Mouse (Mus musculus) heart, postnatal 14 days (tissue): ENCODE measurements around the gene Wdr38. TPM values are rescaled to one million over a fixed set of nuclear protein-coding genes. Genes with fewer than 3 reads are reported as not detected.

ENCODE experiments used
- DNase-seq, 2 experiments: peaks; one replicate each; pipeline ENCODE4 v3.0.0; 2021 to 2022
- intact Hi-C: fragments of 180-260 bp; cut with DNase I; formaldehyde crosslinking; loops from one replicate; pipeline ENCODE4 v1.15.1; 2025
- long read RNA-seq, 2 experiments: library from polyadenylated mRNA; stranded (forward); transcript quantifications; one replicate each; pipeline ENCODE4 v2.0.0; 2021
- total RNA-seq, 2 experiments: library from RNA; stranded (reverse); gene quantifications; 2 replicates each; pipeline ENCODE4 v1.2.3; 2021

Gene Wdr38
- total RNA-seq: under 1 TPM; 0.19 to 0.34 TPM
- long read RNA-seq, experiment 1: 0 reads
- long read RNA-seq, experiment 2, partial matches to known transcripts: 0 of 1 reads
- long read RNA-seq, experiment 2, other reads (novel, unspliced or antisense): 1 of 1 reads

DNA sequence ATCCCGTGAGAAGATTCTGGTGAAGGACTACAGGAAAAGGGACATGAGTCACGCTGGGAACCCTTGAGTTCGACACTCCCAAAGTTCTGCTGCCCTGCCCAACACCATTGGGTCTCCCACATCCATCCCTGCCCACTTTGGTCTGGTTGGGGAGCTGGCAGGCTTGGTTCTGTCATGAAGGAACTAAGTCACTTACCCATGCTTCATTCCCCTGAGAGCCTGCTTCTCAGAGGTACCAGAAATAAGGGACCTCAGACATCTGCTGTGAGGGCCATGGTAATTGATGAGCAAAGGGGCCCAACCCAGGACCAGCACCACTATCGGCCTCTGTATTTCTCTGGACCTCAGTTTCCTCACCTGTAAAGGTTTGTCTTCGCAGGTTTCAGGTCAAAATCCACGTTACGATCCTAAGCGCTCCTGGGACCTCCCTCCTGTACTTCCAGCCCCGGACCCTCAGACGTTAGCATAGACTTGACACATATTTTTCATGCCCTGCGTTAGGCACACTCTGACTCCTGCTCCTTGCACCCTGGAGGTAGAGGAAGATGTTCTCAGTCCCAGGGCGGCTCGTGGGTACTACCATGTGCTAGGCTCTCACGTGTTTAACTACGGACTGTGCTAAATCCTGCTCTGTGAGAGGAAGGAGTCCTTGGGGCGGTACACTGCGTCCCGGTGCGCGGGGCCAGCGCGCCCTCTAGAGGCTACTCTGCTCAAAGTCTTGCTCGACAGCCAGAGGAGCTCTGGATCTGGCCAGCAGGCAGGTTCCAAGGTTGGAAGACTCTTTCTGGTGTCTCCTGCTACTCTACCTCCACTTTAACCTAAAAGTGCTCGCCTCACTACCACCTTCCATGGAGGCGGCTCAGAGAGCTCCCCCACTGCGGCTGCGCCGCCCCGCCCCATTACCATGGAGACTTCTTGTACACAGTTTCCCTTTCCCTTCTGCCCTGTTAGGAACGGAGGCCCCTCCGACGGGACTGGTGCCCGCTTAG is at the start of gene Wdr38:
Gene Wdr38, plus strand, starts transcription at position 91 of the 989 bp plus-strand sequence.
- DNase-seq: peak; percentile 87 to 92
- intact Hi-C loops: loop anchor here (1.0 to 5.0 kb wide), 2 partner anchors 70 to 200 kb away; partner anchors contain the start of gene Nr6a1

- peak in 1 of 2 experiments; percentile 23 for DNase-seq
- intact Hi-C loops: no loop called here
Measured at GRCm38 (mm10) chr2:38947566-38947965, 49.7 kb upstream of the Wdr38 start.

DNA sequence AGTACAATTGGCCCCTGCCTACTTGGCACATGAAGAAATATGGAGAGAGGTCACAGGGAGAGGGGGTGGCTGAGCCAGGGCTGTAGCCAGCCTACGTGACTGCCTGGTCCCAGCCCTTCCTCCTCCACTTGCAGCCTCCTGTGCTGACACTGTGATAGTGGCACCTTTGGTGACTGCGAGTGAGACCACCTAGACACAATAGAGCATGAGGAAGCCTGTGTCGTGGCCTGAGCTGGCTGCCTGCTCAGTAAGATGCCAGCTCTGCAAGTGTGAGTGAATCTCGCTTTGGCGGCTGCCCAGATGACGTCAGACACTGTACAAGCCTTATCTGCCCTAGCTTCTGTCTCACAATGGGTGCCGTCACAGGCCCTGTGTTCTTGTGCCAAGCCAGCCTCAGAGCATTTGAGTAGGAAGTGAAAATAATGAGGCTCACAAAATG is 47.0 kb upstream of the Wdr38 start:
- peak; percentile 83 to 88 for DNase-seq
- intact Hi-C loops: no loop called here

GRCm38 (mm10) chr2:38953152-38953883 is 44.0 kb upstream of the Wdr38 start:
- peak; percentile 65 to 79 for DNase-seq
- intact Hi-C loops: no loop called here

GRCm38 (mm10) chr2:38956062-38956461 is 41.2 kb upstream of the Wdr38 start:
- intact Hi-C loops: no loop called here
- no peak for DNase-seq

GRCm38 (mm10) chr2:38957671-38958223 is 39.5 kb upstream of the Wdr38 start:
- intact Hi-C loops: no loop called here
- DNase-seq: no peak

- intact Hi-C loops: no loop called here
- DNase-seq: no peak
Measured at GRCm38 (mm10) chr2:38964198-38964597, 33.1 kb upstream of the Wdr38 start.

DNA sequence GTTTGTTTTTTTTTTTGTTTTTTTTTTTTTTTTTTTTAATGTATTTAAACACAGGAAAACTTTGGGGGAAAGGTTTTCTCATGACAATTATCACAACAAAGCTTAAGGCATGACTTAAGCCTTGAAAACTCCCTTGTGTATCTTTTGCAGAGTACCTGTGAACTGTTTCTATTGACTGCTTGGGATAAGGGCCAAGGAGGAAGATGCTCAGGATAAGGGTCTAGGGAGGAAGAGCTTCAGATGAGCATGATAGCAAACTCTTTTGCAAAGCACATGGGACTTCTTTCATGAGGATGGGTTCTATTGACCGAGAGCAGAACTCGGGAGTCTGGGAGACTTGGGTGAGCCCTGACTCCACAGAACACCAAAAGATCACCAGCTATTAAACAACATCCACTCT is 27.6 kb upstream of the Wdr38 start:
- intact Hi-C loops: no loop called here
- no peak for DNase-seq

- intact Hi-C loops: no loop called here
- DNase-seq: no peak
Measured at GRCm38 (mm10) chr2:38970057-38970456, 27.2 kb upstream of the Wdr38 start.

GRCm38 (mm10) chr2:38973223-38973622 is 24.1 kb upstream of the Wdr38 start:
- intact Hi-C loops: no loop called here
- DNase-seq: no peak

DNA sequence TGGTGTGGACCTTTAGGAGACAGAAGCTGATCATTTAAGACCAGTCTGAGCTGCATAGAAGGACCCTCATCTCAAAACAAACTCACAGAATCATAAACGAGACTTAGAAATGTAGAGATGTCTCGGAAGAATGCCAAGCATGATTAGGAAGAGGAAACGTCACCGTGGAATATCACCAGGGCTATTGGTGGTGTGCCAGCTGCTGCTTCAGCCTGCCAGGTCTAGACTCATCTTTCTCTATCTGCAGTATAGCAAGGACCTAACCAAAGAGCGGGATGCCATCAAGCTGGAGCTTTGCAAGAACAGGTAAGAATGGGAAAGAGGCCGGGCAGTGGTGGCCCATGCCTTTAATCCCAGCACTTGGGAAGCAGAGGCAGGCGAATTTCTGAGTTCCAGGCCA is 23.6 kb upstream of the Wdr38 start:
- intact Hi-C loops: no loop called here
- no peak for DNase-seq

GRCm38 (mm10) chr2:38974171-38974570 is 23.1 kb upstream of the Wdr38 start:
- intact Hi-C loops: no loop called here
- no peak for DNase-seq

DNA sequence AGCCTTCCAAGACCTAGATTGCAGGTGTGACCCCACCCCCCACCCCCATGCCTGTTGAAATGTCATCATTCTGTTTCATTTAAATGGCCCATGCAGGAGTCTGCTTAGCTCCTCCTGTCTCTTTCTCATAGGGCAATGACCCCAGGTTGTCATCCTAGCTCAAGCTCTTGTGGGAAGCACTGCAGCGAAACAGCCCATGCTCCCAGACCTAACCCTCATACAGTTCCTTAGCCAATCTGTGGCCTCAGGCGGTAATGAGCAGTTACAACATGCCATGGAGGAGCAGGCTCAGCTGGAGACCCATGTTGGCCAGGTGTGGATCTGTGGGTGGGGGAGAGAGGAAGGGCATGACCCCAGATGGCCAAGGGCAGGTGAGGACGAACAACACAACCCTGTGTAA is 22.1 kb upstream of the Wdr38 start:
- intact Hi-C loops: no loop called here
- DNase-seq: no peak

DNA sequence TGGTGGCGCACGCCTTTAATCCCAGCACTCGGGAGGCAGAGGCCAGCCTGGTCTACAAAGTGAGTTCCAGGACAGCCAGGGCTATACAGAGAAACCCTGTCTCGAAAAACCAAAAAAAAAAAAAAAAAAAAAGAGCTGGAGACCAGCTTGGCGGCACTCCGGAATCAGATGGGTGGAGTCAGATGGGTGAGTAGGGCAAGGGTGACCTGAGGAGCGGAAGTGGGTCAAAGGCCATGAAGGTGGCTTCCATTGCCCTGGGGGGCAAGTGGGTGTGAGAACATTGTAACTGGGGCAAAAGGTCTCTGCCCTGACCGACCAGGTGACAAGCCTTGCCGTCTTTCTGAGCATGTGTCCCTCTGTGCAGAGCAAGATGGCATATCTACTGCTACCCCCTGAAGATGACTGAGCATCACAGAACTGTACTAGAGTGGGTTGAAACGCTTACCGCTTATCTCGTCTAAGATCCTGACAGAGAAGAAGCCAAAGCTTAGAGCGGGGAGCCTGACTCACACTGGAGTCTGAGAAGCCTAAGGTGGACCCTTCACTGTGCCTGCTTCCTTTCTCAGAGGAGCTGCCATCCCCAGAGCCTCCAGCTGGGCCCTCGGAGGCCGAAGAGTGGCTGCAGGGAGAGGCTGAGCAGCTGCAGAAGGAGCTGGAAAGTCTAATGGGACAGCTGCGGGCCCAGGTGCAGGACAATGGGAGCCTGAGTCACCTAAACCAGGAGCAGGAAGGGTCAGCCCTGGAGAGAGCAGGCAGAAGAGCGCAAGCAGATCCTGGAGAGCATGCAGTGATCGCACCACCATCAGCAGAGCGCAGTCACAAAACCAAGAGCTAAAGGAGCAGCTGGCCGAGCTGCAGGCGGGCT is 21.1 kb upstream of the Wdr38 start:
- DNase-seq: no peak
- intact Hi-C loops: no loop called here

GRCm38 (mm10) chr2:38977837-38978236 is 19.4 kb upstream of the Wdr38 start:
- DNase-seq: no peak
- intact Hi-C loops: no loop called here

DNA sequence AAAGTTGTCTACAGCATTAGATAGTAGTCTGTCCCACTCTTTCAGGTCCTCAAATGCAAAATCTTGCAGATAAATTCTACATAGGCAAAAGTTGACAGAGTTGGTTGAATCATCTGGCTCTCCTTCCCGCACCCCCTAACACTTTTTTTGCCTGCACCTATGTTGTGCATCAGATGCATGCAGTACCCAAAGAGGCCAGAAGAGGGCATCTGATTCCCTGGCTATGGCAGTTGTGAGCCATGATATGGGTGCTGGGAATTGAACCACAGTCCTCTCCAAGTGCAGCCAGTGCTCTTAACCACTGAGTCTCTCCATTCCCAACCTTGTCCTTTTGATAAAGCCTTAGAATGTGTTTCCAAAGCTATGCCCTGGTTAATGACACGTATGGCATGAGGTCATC is 13.8 kb upstream of the Wdr38 start:
- intact Hi-C loops: no loop called here
- no peak for DNase-seq

GRCm38 (mm10) chr2:38986580-38986979 is 10.7 kb upstream of the Wdr38 start:
- peak; percentile 66 to 79 for DNase-seq
- intact Hi-C loops: no loop called here

DNA sequence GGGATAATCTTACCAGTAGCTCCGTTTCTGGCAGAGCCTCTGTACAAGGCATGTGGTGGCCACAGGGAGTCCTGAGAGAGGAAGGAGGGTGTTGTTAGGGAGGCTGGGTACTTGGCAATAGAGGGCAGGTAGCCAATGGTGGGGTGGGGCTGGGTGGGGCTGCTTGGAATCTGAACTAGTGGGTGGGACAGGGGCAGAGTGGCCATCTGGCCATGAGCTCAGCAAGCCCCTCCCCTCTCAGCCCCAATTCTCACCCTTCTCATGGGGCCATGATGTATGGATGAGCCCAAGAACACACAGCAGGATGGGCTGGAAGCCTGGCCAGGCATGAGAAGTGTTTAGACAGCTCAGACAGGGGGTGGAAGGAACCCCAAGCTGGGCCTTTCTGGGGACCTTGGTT is 9.9 kb upstream of the Wdr38 start:
- DNase-seq: no peak
- intact Hi-C loops: no loop called here

DNA sequence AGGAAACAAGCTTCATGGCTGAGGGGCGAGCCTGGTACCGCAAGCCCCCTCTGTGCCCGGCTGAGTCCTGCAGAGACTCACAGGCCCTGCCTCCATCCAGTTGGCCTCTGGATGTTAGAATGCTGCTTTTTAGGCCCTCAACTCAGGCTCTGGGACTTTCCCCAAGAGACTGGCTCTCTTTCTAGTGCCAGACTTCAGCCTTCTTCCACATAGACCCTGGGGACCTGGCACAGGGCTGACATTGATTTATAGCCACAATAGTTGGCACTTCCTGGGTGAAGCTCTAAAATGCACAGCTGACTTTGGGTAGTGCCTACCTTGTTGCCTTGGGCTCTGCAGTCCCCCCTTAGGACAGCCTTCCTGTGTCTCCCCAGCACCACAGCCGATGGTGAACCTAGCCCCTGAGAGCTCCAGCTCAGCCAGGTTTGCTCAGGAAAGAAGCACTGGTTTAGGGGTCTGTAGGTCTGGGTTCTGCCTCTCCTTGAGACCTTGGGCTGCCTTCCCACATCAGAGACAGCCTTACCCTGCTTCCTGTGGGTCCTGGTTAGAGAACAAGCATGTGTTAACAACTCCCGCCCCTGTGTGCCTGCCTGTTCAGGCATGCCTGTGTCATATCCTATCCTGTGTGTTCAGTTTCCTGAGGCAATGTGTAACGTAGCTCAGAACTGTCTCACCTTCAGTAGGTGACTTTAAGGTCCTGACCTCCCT is 9.3 kb upstream of the Wdr38 start:
- no peak for DNase-seq
- intact Hi-C loops: no loop called here
